In the genomic region with DNA sequence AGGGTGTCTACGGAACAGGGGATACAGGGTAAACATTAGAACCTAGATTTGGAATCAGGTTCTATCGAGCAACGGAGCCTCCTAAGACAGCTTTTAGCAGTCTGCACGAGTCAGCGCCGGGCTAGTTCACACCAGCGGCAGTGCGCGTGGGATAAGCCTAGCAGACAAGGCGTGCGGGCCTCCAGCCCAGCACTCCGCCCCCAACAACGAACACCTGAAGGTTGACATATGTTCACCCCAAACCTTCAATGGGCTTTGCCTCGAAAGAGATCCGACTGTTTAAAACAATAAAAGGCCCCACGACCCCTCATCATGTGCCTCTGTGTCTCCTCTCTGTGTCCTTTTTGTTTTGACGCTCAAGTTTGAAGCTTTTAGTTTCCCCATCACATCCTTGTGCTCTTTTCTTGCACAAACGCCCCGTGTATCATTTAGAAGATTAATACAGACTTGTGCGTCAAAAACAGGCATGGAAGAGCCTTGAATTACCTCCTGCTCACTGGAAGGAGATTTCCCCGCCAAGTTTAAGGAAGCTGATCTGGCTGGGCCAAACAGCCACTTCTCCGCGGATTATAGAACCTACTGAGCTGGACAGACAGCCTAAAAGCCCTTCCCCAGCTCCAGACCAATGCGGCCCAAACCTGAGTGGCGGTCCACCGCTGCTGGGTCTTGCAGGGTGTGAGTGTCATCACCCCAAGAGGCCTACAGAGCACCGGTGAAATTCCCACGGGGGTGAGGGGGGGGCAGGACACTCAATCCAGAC, we compare ENCODE assay signal across 8 mouse cellular contexts. TPM values are rescaled to one million over a fixed set of nuclear protein-coding genes. Genes with fewer than 3 reads are reported as not detected.
DNase-seq lines count a peak whose midpoint lies in the region; ATAC-seq and TF ChIP-seq lines count a peak whose summit lies in the region.

No protein-coding gene starts in this region.

- H3K27ac ChIP-seq in spleen, adult 2 months (ENCODE audit: insufficient read depth, low read length), result peak overlapping the region; percentile 21; the same call in 1 of the 2 replicates
- peak overlapping the region; percentile 99 for H3K27ac ChIP-seq in heart, embryonic 15.5 days
- peak overlapping the region; percentile 48; the same call in 1 of the 2 replicates for H3K27ac ChIP-seq in limb, embryonic 15.5 days
- peak overlapping the region; percentile 78 for H3K27ac ChIP-seq in neural tube, embryonic 12.5 days

- no peak for DNase-seq in spleen, adult 2 months (ENCODE audit: low read depth in 1 of 2, low spot score in 2 of 2)
- no peak for DNase-seq in spleen, adult 12 weeks (ENCODE audit: low spot score)
- peak; percentile 67 to 81 for DNase-seq in cerebellum, postnatal 14 days
- no peak for DNase-seq in spleen, postnatal 4 days (ENCODE audit: low spot score in 2 of 2)
- DNase-seq in layer of hippocampus, adult 9-10 months (ENCODE audit: low spot score), result no peak

- peaks cover 11% of the 10 kb centered on the region for H3K27me3 ChIP-seq in spleen, adult 2 months (ENCODE audit: control insufficient read depth, insufficient read depth, low read length)
- no peaks in the 10 kb centered on the region for H3K27me3 ChIP-seq in heart, embryonic 15.5 days
- H3K27me3 ChIP-seq in limb, embryonic 15.5 days, result peaks cover 46% of the 10 kb centered on the region
- H3K27me3 ChIP-seq in neural tube, embryonic 12.5 days (replicated peaks), result no peaks in the 10 kb centered on the region

- H3K4me3 ChIP-seq in spleen, adult 2 months (ENCODE audit: extremely low read depth, insufficient read depth, insufficient read length), result peak overlapping the region; percentile 54
- peak overlapping the region; percentile 70 for H3K4me3 ChIP-seq in heart, embryonic 15.5 days
- peak overlapping the region; percentile 56 for H3K4me3 ChIP-seq in limb, embryonic 15.5 days
- peak overlapping the region; percentile 77 for H3K4me3 ChIP-seq in neural tube, embryonic 12.5 days

- TF ChIP-seq CTCF in spleen, adult 2 months (IDR thresholded peaks at IDR 0.05; ENCODE audit: extremely low read depth, insufficient read depth, insufficient read length, insufficient replicate concordance), result no peak

- no peaks in the 10 kb centered on the region for H3K36me3 ChIP-seq in spleen, adult 2 months (ENCODE audit: control insufficient read depth, insufficient read depth, low read length)
- H3K36me3 ChIP-seq in heart, embryonic 15.5 days, result no peaks in the 10 kb centered on the region
- no peaks in the 10 kb centered on the region for H3K36me3 ChIP-seq in limb, embryonic 15.5 days
- H3K36me3 ChIP-seq in neural tube, embryonic 12.5 days, result no peaks in the 10 kb centered on the region; the same call in 1 of the 2 replicates

- H3K4me2 ChIP-seq in heart, embryonic 15.5 days, result peak overlapping the region; percentile 81
- peak overlapping the region; percentile 91 for H3K4me2 ChIP-seq in limb, embryonic 15.5 days
- H3K4me2 ChIP-seq in neural tube, embryonic 12.5 days (replicated peaks), result peak overlapping the region; percentile 92

- ATAC-seq in heart, embryonic 15.5 days (replicated peaks; ENCODE audit: insufficient number of reproducible peaks, insufficient read depth, low FRiP score, low read depth), result no peak
- ATAC-seq in limb, embryonic 15.5 days (ENCODE audit: insufficient number of reproducible peaks, low FRiP score, low TSS enrichment, low read depth), result no peak
- peak; percentile 30 for ATAC-seq in neural tube, embryonic 12.5 days (ENCODE audit: low FRiP score, low read depth)

- peaks cover 8% of the 10 kb centered on the region for H3K4me1 ChIP-seq in spleen, adult 2 months (ENCODE audit: control insufficient read depth, insufficient read depth, insufficient read length)
- peaks cover 17% of the 10 kb centered on the region for H3K4me1 ChIP-seq in heart, embryonic 15.5 days (replicated peaks)
- peaks cover 22% of the 10 kb centered on the region for H3K4me1 ChIP-seq in limb, embryonic 15.5 days
- peaks cover 32% of the 10 kb centered on the region for H3K4me1 ChIP-seq in neural tube, embryonic 12.5 days

- WGBS in spleen, adult 2 months, result 12% methylated on average over 28 of the region's 28 CpGs
- WGBS in heart, embryonic 15.5 days, result 7% methylated on average over 28 of the region's 28 CpGs
- WGBS in limb, embryonic 15.5 days, result 5% methylated on average over 28 of the region's 28 CpGs
- 1% methylated on average over 28 of the region's 28 CpGs for WGBS in neural tube, embryonic 12.5 days

- H3K9ac ChIP-seq in heart, embryonic 15.5 days, result peak overlapping the region; percentile 62
- H3K9ac ChIP-seq in limb, embryonic 15.5 days, result no peak overlapping the region
- H3K9ac ChIP-seq in neural tube, embryonic 12.5 days, result peak overlapping the region; percentile 56

- no peaks in the 10 kb centered on the region for H3K9me3 ChIP-seq in heart, embryonic 15.5 days (replicated peaks)
- no peaks in the 10 kb centered on the region for H3K9me3 ChIP-seq in limb, embryonic 15.5 days
- no peaks in the 10 kb centered on the region for H3K9me3 ChIP-seq in neural tube, embryonic 12.5 days

- no peak for TF ChIP-seq POLR2A in spleen, adult 2 months (IDR thresholded peaks at IDR 0.05; ENCODE audit: low read depth, low read length)

RNA-seq across cellular contexts. Expression of a gene that starts 2.3 kb away (rescaled TPM):
- 5.0 and 5.9 TPM in 2 replicates for polyA plus RNA-seq in spleen, adult 2 months (2012; rRNA removed)
- 51.8 and 67.7 TPM in 2 replicates for polyA plus RNA-seq in heart, embryonic 15.5 days (2015; fragmentation: Nextera tagmentation; extraction: Ambion mirVana)
- 16.3 and 17.1 TPM in 2 replicates for polyA plus RNA-seq in limb, embryonic 15.5 days (2015; fragmentation: Nextera tagmentation; extraction: Ambion mirVana)
- polyA plus RNA-seq in neural tube, embryonic 12.5 days (2016; fragmentation: Nextera tagmentation; extraction: Ambion mirVana), result 188 and 191 TPM in 2 replicates

Comparison
In these comparisons a context has a peak if more than half of its experiments do, and no peak if none do; other contexts are left out.
1. DNase-seq: peak in cerebellum, postnatal 14 days (2 of 2); none in spleen, adult 2 months (0 of 2), spleen, adult 12 weeks (single experiment), spleen, postnatal 4 days (0 of 2) and layer of hippocampus, adult 9-10 months (single experiment).
2. H3K27ac ChIP-seq: peak in every context shown above with its lines; median percentile 99 in heart, embryonic 15.5 days; 78 in neural tube, embryonic 12.5 days; 48 in limb, embryonic 15.5 days; 21 in spleen, adult 2 months.
3. Peak in every context shown above with its lines, with median percentiles within 50 percentile points of each other: H3K4me3 ChIP-seq and H3K4me2 ChIP-seq.